Mouse (Mus musculus) lung, adult 2 months (tissue): ENCODE data around the gene Mbnl2.

ENCODE experiments used
- CTCF ChIP-seq: fragments of 200-500 bp; IDR thresholded peaks from 2 replicates; pipeline ENCODE4 v1.5.1; 2011; ENCODE audit warnings: mild to moderate bottlenecking, low read length, control low read depth; ENCODE audit not compliant: insufficient read depth
- POLR2A ChIP-seq: fragments of 200-500 bp; IDR thresholded peaks from 2 replicates; pipeline ENCODE4 v1.6.1; 2011; ENCODE audit warnings: low read depth, mild to moderate bottlenecking, control low read depth, low read length, borderline replicate concordance; ENCODE audit errors: extremely low read depth

GRCm38 (mm10) chr14:120395501-120395900 lies 120.0 kb downstream of the Mbnl2 start:
- TF ChIP-seq POLR2A (no peak), CTCF (no peak)
